Mouse (Mus musculus): ENCODE measurements around the gene Rhov.

- TF ChIP-seq POLR2A (IDR thresholded peaks at IDR 0.05; ENCODE audit: low read depth, low read length) (no peak), CTCF (IDR thresholded peaks at IDR 0.05; ENCODE audit: borderline replicate concordance, insufficient read depth, low read length) (no peak)
Observed at GRCm38 (mm10) chr2:119298839-119299238, 27.8 kb upstream of the Rhov start.

Measured in embryonic fibroblast, embryonic 13.5 days (primary cell).